Mouse (Mus musculus) v-Abl transformed pro-B cells (cell line): ENCODE results near the gene Leng9.

Source experiments
- in situ Hi-C, 2 experiments: fragments of 400-800 bp; cut with MboI; formaldehyde crosslinking; loops; one replicate each; pipeline ENCODE4 v1.15.1; 2025; ENCODE audit not compliant: unreplicated experiment in 2 of 2

The Leng9 gene

GRCm38 (mm10) chr7:4098301-4098700 is 51.9 kb downstream of the Leng9 start:
- in situ Hi-C loops = loop anchor here in 1 of 2 experiments (25.0 kb wide), 1 partner anchor 811 kb away; the partner anchor contains the start of genes Myadm and Prkcg
